8 mouse cellular contexts compared by ENCODE assay signal in genomic region chr9:121642401-121643181, GRCm38 (mm10). TPM values are rescaled to one million over a fixed set of nuclear protein-coding genes. Genes with fewer than 3 reads are reported as not detected.
DNase-seq lines count a peak whose midpoint lies in the region; ATAC-seq and TF ChIP-seq lines count a peak whose summit lies in the region.

Vipr1 (plus strand) TSS chr9:121642716.

- H3K9ac ChIP-seq in intestine, postnatal 0 days (ENCODE audit: low read depth, low read length): peak within 1 kb of the TSS; percentile 59

- H3K27ac ChIP-seq in intestine, postnatal 0 days (ENCODE audit: low read depth, low read length): peak within 1 kb of the TSS; percentile 71

- peak; percentile 84 for ATAC-seq in intestine, postnatal 0 days
- peak; percentile 48 for ATAC-seq in megakaryocyte-erythroid progenitor cell, adult 5-6 weeks (replicated peaks; ENCODE audit: low FRiP score, low TSS enrichment, poor library complexity, severe bottlenecking)

- TF ChIP-seq CTCF in intestine, postnatal 0 days (IDR thresholded peaks at IDR 0.05; ENCODE audit: low read depth): peak; percentile 57

- H3K9me3 ChIP-seq in intestine, postnatal 0 days (ENCODE audit: control insufficient read depth): no peaks in the 10 kb centered on the region

- WGBS in intestine, postnatal 0 days: under 1% methylated on average over 63 of the region's 79 CpGs

- H3K27me3 ChIP-seq in intestine, postnatal 0 days (replicated peaks; ENCODE audit: control insufficient read depth, insufficient read depth, low read length): peaks cover 7% of the 10 kb centered on the region; the same call in 1 of the 2 replicates

- peaks cover 17% of the 10 kb centered on the region for H3K4me1 ChIP-seq in intestine, postnatal 0 days (replicated peaks; ENCODE audit: control insufficient read depth, insufficient read depth, low read length)

- intact Hi-C loops in left cerebral cortex, postnatal 36 days (cut with DNase I): no loop called here

- peak; percentile 91 for DNase-seq in ZHBTc4 (ENCODE audit: low read depth, low spot score)
- peak; percentile 90 for DNase-seq in cerebellum, adult 9-11 months
- DNase-seq in frontal cortex, postnatal 14 days (ENCODE audit: low spot score in 2 of 2): peak; percentile 74 to 76
- DNase-seq in left cerebral cortex, postnatal 36 days (ENCODE audit: low spot score in 2 of 2): peak; percentile 84 to 91
- peak; percentile 90 for DNase-seq in right cerebral cortex, postnatal 14 days
- DNase-seq in urinary bladder, postnatal 36 days (ENCODE audit: low spot score in 2 of 2): peak; percentile 72 to 75

- H3K36me3 ChIP-seq in intestine, postnatal 0 days (ENCODE audit: control insufficient read depth, insufficient read depth): no peaks in the 10 kb centered on the region

- peak within 1 kb of the TSS; percentile 69 for H3K4me3 ChIP-seq in intestine, postnatal 0 days (ENCODE audit: low read depth, low read length)

- H3K4me2 ChIP-seq in intestine, postnatal 0 days (replicated peaks; ENCODE audit: low read depth): peak within 1 kb of the TSS; percentile 88

RNA-seq across cellular contexts. Expression of gene Vipr1, which starts in this region (rescaled TPM):
- polyA plus RNA-seq in intestine, postnatal 0 days (2015; fragmentation: Nextera tagmentation; extraction: Ambion mirVana): 22.8 and 23.3 TPM in 2 replicates
- total RNA-seq in left cerebral cortex, postnatal 36 days (2021): 10 to 100 TPM; 25.2 to 27.2 TPM
- not detected in 2 replicates for total RNA-seq in megakaryocyte-erythroid progenitor cell, adult 5-6 weeks (2014; fragmentation: Nextera tagmentation)
- not detected in 2 replicates for total RNA-seq in megakaryocyte-erythroid progenitor cell, adult 5-6 weeks (2017)

Comparison
In these comparisons a context has a peak if more than half of its experiments do, and no peak if none do; other contexts are left out.
1. Peak in every context shown above with its lines: DNase-seq, ATAC-seq, H3K4me3 ChIP-seq and H3K27ac ChIP-seq.
2. RNA of gene Vipr1 (total RNA-seq): 25.2 to 27.2 TPM in left cerebral cortex, postnatal 36 days; not detected in megakaryocyte-erythroid progenitor cell, adult 5-6 weeks; every median in the first group is over 10 times any median in the second.
3. Peak in ATAC-seq in megakaryocyte-erythroid progenitor cell, adult 5-6 weeks; RNA of the gene not detected or under 1 TPM.